Mouse (Mus musculus): Measurements from ENCODE around the gene Duoxa1.

DNA sequence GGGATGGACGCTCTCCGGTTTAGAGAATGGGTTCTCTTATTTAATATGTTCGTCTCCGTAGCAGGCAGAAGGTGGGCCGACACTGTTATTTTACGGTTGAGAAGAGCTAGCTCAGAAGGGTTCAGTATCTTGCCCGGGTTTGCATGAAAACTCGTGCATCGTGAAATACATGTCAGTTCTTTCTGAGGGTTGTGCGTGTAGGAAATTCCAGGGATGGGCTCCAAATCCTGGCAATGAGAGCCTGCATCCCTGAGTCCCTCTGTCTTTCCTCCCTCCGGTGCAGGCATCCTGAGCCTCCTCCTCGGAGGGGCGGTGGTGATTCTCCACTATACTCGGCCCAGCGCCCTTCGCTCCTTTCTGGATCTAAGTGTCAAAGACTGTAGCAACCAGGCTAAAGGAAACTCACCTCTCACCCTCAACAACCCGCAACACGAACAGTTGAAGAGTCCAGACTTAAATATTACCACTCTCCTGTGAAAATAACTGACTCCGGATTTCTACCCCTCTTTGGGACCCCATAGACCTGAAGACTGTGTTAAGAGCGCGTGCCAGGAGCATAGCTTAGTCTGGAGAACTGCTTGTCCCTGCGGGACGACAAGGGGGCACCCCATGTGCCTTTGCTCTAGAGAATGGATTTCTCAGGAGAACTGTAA lies 11.5 kb downstream of the Duoxa1 start:
- TF ChIP-seq CTCF (IDR thresholded peaks at IDR 0.05; ENCODE audit: extremely low read depth, insufficient read depth, low read length): no peak
- no peak for TF ChIP-seq POLR2A (IDR thresholded peaks at IDR 0.05; ENCODE audit: extremely low read depth, insufficient read depth, low read length)

Data from cortical plate, adult 2 months (tissue).